Mouse (Mus musculus) lung, postnatal 25 days (tissue): ENCODE data around the gene Stard9.

ENCODE experiments used
- DNase-seq: peaks from one replicate; pipeline ENCODE4 v3.0.0; 2022; ENCODE audit warnings: low spot score

Gene Stard9

GRCm38 (mm10) chr2:120628886-120629735, at the start of gene Stard9:
Gene Stard9 (plus strand): TSS chr2:120629121.
- DNase-seq, result peak; percentile 99

GRCm38 (mm10) chr2:120589759-120590158, 39.2 kb upstream of the Stard9 start:
- DNase-seq, result no peak

DNA sequence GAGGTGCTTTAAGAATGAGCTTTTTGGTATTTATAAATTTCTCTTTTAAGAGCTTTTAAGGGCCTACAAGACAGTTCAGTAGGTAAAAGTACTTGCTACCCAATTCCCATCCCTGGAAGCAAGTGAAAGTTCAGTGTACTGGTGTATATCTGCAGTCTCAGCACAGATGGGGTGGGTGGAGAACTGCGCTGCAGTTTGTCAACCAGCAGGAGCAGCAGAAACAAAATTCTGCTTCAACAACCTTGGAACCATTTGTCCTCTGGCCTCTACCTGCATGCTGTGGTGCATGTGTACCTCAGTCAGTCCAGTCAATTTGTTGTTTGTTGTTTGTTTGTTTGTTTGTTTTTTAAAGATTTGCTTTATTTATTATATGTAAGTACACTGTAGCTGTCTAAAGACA, 36.7 kb upstream of the Stard9 start:
- no peak for DNase-seq

DNA sequence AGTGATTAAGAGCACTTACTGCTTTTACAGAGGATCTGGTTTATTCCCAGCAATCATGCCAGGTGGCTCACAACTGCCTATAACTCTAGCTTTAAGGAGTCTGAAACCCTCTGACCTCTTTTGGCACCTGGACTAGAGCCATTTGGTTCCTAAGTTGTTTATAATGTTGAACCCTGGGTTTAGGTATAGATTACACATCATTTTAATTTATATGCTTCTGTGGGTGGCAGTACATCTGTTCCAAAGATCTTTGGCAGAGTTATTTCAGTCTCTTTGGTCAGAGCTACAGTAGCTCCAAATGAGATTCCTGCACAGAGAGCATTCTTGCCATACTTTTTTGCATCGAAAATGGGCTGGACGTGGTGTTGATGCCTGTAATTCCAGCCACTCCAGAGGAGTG, 31.2 kb upstream of the Stard9 start:
- no peak for DNase-seq

GRCm38 (mm10) chr2:120599506-120599905, 29.4 kb upstream of the Stard9 start:
- DNase-seq, result no peak

DNA sequence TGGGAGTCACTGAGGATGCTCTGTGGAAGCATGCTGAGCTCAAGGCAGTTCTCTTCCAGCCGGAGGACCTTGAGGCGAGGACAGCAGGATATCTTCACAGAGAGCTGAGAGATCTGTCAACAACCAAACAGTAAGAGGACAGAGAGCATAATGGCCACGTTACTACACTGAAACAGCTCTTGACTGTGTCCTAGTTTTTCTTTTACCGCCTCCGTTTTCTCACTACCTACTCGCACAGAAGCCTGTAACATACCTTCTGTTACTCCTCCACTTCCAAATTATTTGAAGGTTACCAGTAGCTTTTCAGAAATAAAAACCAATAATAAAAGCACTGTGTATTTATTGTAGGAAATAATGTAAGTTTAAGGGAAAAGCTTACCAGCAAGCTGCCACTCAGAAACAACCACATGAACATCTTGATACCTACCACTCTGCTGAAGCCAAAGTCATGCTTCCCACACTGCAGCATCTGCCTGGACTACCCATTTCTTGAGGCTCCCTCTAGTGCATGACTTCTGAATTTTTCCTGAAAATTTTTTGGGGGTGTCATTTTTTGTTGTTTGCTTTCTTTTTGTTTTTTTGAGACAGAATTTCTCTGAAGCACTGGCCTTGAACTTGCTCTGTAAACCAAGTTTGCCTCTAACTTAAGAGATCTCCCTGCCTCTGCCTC, 22.8 kb upstream of the Stard9 start:
- DNase-seq, result no peak

- peak; percentile 93 for DNase-seq
Measured at GRCm38 (mm10) chr2:120608830-120609723, 19.8 kb upstream of the Stard9 start, which contains the start of the genes Haus2 and Lrrc57. Gene Haus2 (plus strand): TSS chr2:120609383. Gene Lrrc57 (minus strand): TSS chr2:120609520.

- DNase-seq, result no peak
Measured at GRCm38 (mm10) chr2:120616279-120617163, 12.4 kb upstream of the Stard9 start.

GRCm38 (mm10) chr2:120619538-120619937, 9.4 kb upstream of the Stard9 start:
- DNase-seq, result no peak

GRCm38 (mm10) chr2:120622920-120623319, 6.0 kb upstream of the Stard9 start:
- no peak for DNase-seq

DNA sequence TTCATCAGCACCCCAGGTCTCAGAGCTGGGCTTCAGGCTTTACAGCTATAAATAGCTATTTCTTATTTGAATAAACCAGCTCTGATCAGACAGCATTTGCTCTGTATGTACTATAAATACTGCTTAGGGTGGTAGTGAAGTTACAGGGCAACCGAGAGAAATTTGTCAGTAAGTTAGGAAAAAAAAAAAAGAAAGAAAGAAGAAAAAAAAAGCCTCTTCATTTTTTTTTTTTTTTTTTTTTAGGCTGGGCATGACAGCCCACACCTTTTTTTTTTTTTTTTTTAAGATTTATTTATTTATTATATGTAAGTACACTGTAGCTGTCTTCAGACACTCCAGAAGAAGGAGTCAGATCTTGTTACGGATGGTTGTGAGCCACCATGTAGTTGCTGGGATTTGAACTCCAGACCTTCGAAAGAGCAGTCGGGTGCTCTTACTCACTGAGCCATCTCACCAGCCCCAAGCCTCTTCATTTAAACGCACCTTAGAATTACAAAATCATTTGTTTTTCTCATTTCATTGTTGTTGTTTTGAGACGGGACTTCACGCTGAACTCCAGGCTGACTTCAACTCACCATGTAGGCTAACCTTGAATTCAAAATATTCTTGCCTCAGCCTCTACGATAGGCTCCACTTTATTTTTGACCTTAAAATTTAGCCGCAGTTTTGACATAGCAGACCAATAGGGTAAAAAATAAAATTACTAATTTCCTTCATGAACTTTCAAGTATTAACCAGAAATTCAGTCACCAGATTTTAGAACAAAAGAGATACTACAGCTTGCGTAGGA, 650 bp upstream of the Stard9 start:
- DNase-seq, result no peak

DNA sequence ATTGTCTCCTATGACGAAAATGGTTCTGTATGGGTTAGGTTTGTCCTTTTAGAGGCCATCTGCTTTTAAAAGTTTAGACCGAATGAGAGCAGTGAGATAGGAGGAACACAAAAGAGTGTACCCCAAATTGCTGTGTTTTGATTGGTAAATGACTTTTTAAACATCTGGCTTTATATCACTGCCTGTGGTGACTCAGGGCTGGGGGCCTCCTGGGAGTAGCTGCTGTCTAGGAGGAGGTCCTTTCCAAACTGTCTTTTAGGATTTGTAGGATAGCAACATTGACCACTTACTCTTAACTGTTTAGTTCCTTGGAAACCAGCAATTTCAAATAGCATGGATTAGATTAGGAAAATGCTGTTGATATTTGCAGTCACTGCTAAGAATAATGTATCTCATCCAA, 1.3 kb downstream of the Stard9 start:
- no peak for DNase-seq

DNA sequence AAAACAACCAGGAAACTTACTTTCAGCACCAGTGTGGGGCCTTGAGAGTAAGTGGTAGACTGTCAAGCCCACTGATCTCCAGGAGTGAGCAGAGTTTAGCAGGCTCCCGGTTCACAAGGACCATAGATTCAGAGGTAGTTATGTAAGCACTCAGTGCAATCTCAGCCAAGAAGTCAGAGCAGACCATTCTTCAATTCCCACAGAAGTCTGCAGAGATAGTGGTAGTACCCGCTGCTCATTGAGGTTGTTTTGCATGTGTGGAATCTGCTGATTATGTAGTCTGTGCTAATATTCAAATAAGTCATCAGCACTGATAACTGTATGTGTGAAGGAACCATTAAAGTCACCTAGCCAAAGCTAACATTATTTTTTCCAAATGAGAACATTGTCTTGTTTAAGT, 1.7 kb downstream of the Stard9 start:
- DNase-seq, result no peak

- no peak for DNase-seq
Measured at GRCm38 (mm10) chr2:120631521-120631920, 2.6 kb downstream of the Stard9 start.

GRCm38 (mm10) chr2:120631957-120632356, 3.0 kb downstream of the Stard9 start:
- peak; percentile 85 for DNase-seq

- DNase-seq, result no peak
Measured at GRCm38 (mm10) chr2:120640835-120641234, 11.9 kb downstream of the Stard9 start.

DNA sequence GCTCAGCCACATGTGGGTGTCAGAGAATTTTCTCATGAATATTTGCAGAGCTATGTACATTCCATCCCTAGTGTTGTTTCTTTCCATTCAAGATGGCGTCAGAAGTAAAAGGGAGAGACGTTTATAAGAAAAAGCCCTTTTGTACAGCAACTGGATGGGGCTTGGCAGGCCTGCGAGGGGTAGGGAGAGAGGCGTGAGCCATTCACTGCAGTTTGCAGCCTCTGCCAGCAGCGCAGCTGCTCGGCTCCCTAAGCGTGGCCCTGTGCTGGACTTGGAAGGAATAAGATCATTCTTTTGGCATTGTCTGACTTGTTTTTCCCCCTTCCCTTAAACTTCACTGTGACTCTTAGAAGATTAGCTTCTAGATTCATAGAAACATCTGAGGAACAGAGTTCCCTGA, 14.9 kb downstream of the Stard9 start:
- peak; percentile 51 for DNase-seq

DNA sequence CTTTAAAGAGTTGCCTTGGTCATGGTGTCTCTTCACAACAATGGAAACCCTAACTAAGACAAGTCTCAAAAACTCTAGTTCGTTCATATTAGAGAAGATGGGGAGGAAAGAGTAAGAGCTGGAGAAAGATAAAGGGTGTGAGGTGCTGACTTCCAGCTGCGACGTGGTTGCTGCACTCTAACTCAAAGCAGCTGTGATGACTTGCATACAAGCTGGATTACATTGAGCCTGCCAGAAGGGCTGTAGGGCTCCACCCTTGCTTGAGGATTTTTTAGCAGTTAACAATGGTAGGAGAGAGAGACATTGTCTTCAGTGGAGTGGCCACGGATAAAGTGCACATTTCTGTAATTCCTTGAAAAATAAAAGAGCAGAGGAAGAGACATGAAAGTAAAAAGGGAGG, 17.9 kb downstream of the Stard9 start:
- DNase-seq, result peak; percentile 64

GRCm38 (mm10) chr2:120652256-120652924, 23.5 kb downstream of the Stard9 start:
- DNase-seq, result no peak

DNA sequence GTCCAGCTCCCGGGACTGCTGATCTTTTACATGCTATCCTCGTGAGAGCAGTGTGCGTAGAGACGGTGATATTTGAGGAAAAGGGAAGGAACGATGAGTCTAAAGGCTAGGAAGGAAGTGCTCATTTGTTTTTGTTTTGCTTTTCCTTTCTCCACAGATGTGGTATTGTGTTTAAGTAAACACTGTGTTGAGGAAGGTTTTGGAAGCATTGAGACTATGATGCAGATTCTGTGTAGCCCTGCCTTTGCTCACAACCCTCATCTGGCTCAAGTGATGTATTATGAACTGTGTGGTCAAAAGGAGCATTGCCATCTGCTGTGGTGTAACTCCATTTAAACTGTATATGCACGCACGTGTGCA, 24.0 kb downstream of the Stard9 start:
- DNase-seq, result no peak
